Mouse (Mus musculus) MEL (cell line): ENCODE data around the gene Ankrd1. TPM values are rescaled to one million over a fixed set of nuclear protein-coding genes. Genes with fewer than 3 reads are reported as not detected.

Source experiments
- DNase-seq: peaks from one replicate; pipeline ENCODE4 v3.0.0; 2011; ENCODE audit warnings: low read depth, low spot score
- H3K27ac ChIP-seq: 2 replicates; pipeline ENCODE4 v1.5.1; 2012; ENCODE audit warnings: low read depth, mild to moderate bottlenecking, control low read depth, low read length, moderate library complexity; ENCODE audit not compliant: control insufficient read depth
- H3K27me3 ChIP-seq, 2 experiments: fragments of 150-350 bp in 1 of 2; sonication (generic) in 1 of 2; 2 replicates each; pipeline ENCODE4 v1.6.1; 2012; ENCODE audit warnings: low read length in 2 of 2, mild to moderate bottlenecking in 2 of 2, improper control_type of control experiment in 1 of 2, moderate library complexity in 1 of 2; ENCODE audit not compliant: insufficient read depth in 2 of 2, control insufficient read depth in 1 of 2
- H3K36me3 ChIP-seq, 2 experiments: 2 replicates each; pipeline ENCODE4 v1.6.1; 2012 to 2014; ENCODE audit warnings: low read length in 2 of 2, improper control_type of control experiment in 1 of 2, inconsistent platforms in 1 of 2, mild to moderate bottlenecking in 1 of 2; ENCODE audit not compliant: insufficient read depth in 2 of 2, control insufficient read depth in 1 of 2
- H3K4me1 ChIP-seq, 2 experiments: fragments of 150-350 bp in 1 of 2; sonication (generic) in 1 of 2; 2 replicates each; pipeline ENCODE4 v1.6.1; 2012; ENCODE audit warnings: low read length in 2 of 2, improper control_type of control experiment in 1 of 2, mild to moderate bottlenecking in 1 of 2; ENCODE audit not compliant: insufficient read depth in 2 of 2, control insufficient read depth in 1 of 2
- H3K4me3 ChIP-seq, 2 experiments: fragments of 150-350 bp in 1 of 2; sonication (generic) in 1 of 2; 2 replicates each; pipeline ENCODE4 v1.5.1; 2012; ENCODE audit warnings: low read depth in 2 of 2, low read length in 2 of 2, mild to moderate bottlenecking in 2 of 2, moderate library complexity in 2 of 2, control low read depth in 1 of 2, improper control_type of control experiment in 1 of 2; ENCODE audit not compliant: control insufficient read depth in 1 of 2, insufficient read depth in 1 of 2
- H3K79me2 ChIP-seq: 2 replicates; pipeline ENCODE4 v1.6.1; 2012; ENCODE audit warnings: mild to moderate bottlenecking, low read length, moderate library complexity; ENCODE audit not compliant: control insufficient read depth, poor library complexity, insufficient read depth
- H3K9ac ChIP-seq: 2 replicates; pipeline ENCODE4 v1.6.1; 2012; ENCODE audit warnings: low read depth, mild to moderate bottlenecking, control low read depth, low read length, moderate library complexity; ENCODE audit not compliant: control insufficient read depth, poor library complexity, severe bottlenecking
- H3K9me3 ChIP-seq: fragments of 150-350 bp; sonication (generic); replicated peaks from 2 replicates; pipeline ENCODE4 v1.6.1; 2012; ENCODE audit warnings: mild to moderate bottlenecking, low read length, improper control_type of control experiment, moderate library complexity; ENCODE audit not compliant: insufficient read depth
- CTCF ChIP-seq, 3 experiments: IDR thresholded peaks in 2 of 3; conservative IDR thresholded peaks in 1 of 3; 2 replicates each; pipeline ENCODE4 v1.5.1; 2011 to 2012; ENCODE audit warnings: low read length in 3 of 3, low read depth in 2 of 3, mild to moderate bottlenecking in 2 of 3, improper control_type of control experiment in 1 of 3, inconsistent platforms in 1 of 3, mixed read lengths in 1 of 3, moderate library complexity in 1 of 3; ENCODE audit not compliant: control insufficient read depth in 1 of 3, insufficient read depth in 1 of 3, poor library complexity in 1 of 3, severe bottlenecking in 1 of 3
- E2F4 ChIP-seq: IDR thresholded peaks from 2 replicates; pipeline ENCODE4 v1.6.1; 2011; ENCODE audit warnings: low read depth, low read length, improper control_type of control experiment, borderline replicate concordance
- GATA1 ChIP-seq: IDR thresholded peaks from 2 replicates; pipeline ENCODE4 v1.6.1; 2011; ENCODE audit warnings: low read depth, low read length, improper control_type of control experiment
- HCFC1 ChIP-seq: IDR thresholded peaks from 2 replicates; pipeline ENCODE4 v1.6.1; 2012; ENCODE audit warnings: low read depth, mild to moderate bottlenecking, inconsistent platforms, low read length, improper control_type of control experiment, moderate library complexity
- MAFK ChIP-seq: IDR thresholded peaks from 2 replicates; pipeline ENCODE4 v1.6.1; 2011; ENCODE audit warnings: low read depth, mild to moderate bottlenecking, low read length, improper control_type of control experiment, borderline replicate concordance
- POLR2AphosphoS2 ChIP-seq: IDR thresholded peaks from 2 replicates; pipeline ENCODE4 v1.6.1; 2011; ENCODE audit warnings: low read length, improper control_type of control experiment
- RAD21 ChIP-seq: IDR thresholded peaks from 2 replicates; pipeline ENCODE4 v1.6.1; 2011; ENCODE audit warnings: mild to moderate bottlenecking, low read depth, low read length, improper control_type of control experiment
- SMC3 ChIP-seq: IDR thresholded peaks from 2 replicates; pipeline ENCODE4 v1.6.1; 2011; ENCODE audit warnings: low read depth, low read length, improper control_type of control experiment
- polyA plus RNA-seq, 2 experiments: library from polyadenylated mRNA; stranded (reverse) in 1 of 2; unstranded in 1 of 2; fragments of >175 nt in 1 of 2; fragments of >200 nt in 1 of 2; gene quantifications; 2 replicates each; pipeline versions ENCODE4 v1.2.1 to v1.2.4; 2012; ENCODE audit warnings: low replicate concordance in 2 of 2, low read depth in 1 of 2; ENCODE audit not compliant: insufficient read length in 2 of 2, insufficient read depth in 1 of 2, missing spikeins in 1 of 2
- total RNA-seq: library from RNA; depleted of rRNA; stranded (reverse); fragments of 300-350 nt; gene quantifications from 2 replicates; pipeline ENCODE4 v1.2.3, GENCODE M21; 2012; rRNA removed

Gene Ankrd1
- total and polyA plus RNA-seq, 3 experiments = not detected

DNA sequence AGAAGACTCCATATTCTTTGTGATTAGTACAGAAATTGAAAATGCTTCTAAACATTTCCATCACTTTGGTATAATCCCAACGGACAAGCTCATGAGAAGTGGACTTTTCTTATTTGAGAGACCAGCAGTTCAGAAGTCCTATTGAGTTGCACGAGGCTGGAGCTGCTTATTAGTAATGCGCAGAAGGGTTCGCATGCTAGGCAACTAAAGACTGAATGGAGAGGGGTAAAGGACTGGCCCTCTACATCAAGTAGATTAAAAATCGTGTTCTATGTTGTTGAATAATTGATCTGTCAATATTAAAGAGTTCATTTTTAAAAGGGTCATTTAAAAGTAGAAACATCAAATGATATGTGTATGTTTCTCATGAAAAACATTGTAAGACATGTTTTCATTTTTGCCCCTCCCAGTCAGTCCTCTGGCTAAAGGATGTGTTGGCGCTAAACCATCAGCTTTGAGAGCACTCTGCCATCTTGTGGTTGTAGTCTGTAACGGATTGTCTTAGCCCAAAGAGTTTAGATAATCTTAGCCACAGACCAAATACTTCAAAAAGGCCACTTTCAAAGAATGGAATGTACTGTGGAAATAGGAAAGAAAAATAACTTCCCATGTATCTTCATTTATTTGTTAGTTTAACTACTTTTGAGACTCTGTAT, 37.2 kb downstream of the Ankrd1 start (continued):
- no peak for TF ChIP-seq E2F4

DNA sequence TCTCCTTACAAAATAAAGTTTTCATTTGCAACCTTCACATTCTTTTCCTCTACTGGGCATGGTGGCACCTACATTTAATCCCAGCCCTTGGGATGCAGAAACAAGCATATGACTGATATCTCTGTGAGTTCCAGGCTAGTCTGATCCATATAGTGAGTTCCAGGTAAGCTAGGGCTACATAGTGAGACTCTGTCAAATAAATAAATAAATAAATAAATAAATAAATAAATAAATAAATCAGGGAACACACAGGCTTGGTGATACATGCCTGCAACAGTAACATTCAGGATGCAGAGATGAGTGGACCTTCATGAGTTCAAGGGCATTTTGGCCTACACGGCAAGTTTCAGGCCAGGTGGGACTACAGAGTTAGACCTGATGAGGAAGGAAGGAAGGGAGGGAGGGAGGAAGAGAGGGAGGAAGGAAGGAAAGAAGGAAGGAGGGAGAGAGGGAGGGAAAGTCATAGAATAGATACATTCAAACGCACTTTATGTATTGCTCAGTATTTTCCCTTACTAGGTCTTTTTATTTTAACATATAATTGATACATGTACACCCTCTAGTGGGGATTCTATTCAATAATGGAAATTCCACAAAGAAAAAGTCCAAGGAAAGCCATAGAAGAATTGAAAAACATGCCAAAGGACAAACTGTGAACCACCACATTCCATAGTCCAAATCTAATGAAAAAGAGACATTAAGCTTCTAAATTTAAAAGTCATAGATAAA, 56.9 kb downstream of the Ankrd1 start:
- no peaks in the 10 kb centered on the region for H3K36me3 ChIP-seq
- no peak overlapping the region for H3K4me3 ChIP-seq
- no peaks in the 10 kb centered on the region for H3K9me3 ChIP-seq
- no peak overlapping the region for H3K9ac ChIP-seq
- peak; percentile 18; the same call in 1 of the 2 replicates for TF ChIP-seq SMC3
- peak; percentile 43 for TF ChIP-seq RAD21
- no peak for TF ChIP-seq HCFC1
- TF ChIP-seq MAFK = no peak
- TF ChIP-seq CTCF (IDR thresholded peaks at IDR 0.05 in 2 of 3, conservative IDR thresholded peaks at IDR 0.05 in 1 of 3; ENCODE audit: control insufficient read depth in 1 of 3, insufficient read depth in 1 of 3, low read depth in 2 of 3, low read length in 3 of 3, poor library complexity in 1 of 3, severe bottlenecking in 1 of 3) = peak in 1 of 3 experiments; percentile 10; a peak in 1 of 6 replicates
- no peak for TF ChIP-seq POLR2AphosphoS2
- TF ChIP-seq GATA1 = no peak
- TF ChIP-seq, all 39 proteins: peak for 3
- no peaks in the 10 kb centered on the region for H3K79me2 ChIP-seq
- no peaks in the 10 kb centered on the region for H3K27me3 ChIP-seq
- DNase-seq = no peak
- no peaks in the 10 kb centered on the region for H3K4me1 ChIP-seq
- no peak overlapping the region for H3K27ac ChIP-seq

Other genes starting within 250 kb of the Ankrd1 start
- gene Htr7, start 62.6 kb downstream of the Ankrd1 start, total RNA-seq = not detected in 2 replicates
- gene Htr7, start 62.6 kb downstream of the Ankrd1 start, polyA plus RNA-seq = not detected
- gene Rpp30, start 36.4 kb downstream of the Ankrd1 start, total RNA-seq = 52.0 and 55.4 TPM in 2 replicates
- gene Rpp30, start 36.4 kb downstream of the Ankrd1 start, polyA plus RNA-seq = 10 to 100 TPM in 1 of 2 experiments, not detected in 1; 81.3 TPM
- 10.0 and 11.0 TPM in 2 replicates for gene Pcgf5, start 228.2 kb upstream of the Ankrd1 start, total RNA-seq
- 10 to 100 TPM in 1 of 2 experiments, not detected in 1; 23.2 TPM for gene Pcgf5, start 228.2 kb upstream of the Ankrd1 start, polyA plus RNA-seq